Mouse (Mus musculus) brain, adult 2 months (tissue): ENCODE measurements around the gene Pnp.
"Not testable (repeated sequence)": the region's sequence is repeated elsewhere in the genome, so short reads cannot be mapped to it uniquely, and the experiment has no call there.

Source experiments
- DNase-seq: peaks from one replicate; pipeline ENCODE4 v3.0.0; 2011; ENCODE audit warnings: low read depth, low spot score

The Pnp gene

GRCm38 (mm10) chr14:50930754-50931492 is at the start of gene Pnp, which contains the start of gene Pip4p1:
Pnp (plus strand) TSS chr14:50931082.
Pip4p1 (minus strand) TSS chr14:50930856.
- DNase-seq, result peak; percentile 100

DNA sequence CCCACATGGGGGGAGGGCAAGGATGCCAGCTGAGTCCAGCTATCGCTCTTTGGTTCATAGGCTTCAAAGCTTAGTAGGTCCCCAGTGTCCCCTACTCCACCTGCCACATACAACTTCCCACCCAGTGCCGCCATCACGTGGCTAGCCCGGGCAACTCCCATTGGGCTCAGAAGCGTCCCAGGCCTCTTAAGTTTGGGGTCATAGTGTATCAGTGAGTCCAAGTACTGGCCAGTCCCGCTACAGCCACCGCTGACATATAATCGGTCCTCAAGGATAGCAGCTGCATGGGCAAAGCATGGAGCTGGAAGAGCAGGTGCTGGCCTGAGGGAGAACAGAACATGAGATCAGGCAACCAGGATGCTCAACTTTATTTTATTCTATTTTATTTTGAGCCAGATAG is 39.3 kb upstream of the Pnp start:
- DNase-seq, result no peak

GRCm38 (mm10) chr14:50892091-50892490 is 38.8 kb upstream of the Pnp start:
- no peak for DNase-seq

DNA sequence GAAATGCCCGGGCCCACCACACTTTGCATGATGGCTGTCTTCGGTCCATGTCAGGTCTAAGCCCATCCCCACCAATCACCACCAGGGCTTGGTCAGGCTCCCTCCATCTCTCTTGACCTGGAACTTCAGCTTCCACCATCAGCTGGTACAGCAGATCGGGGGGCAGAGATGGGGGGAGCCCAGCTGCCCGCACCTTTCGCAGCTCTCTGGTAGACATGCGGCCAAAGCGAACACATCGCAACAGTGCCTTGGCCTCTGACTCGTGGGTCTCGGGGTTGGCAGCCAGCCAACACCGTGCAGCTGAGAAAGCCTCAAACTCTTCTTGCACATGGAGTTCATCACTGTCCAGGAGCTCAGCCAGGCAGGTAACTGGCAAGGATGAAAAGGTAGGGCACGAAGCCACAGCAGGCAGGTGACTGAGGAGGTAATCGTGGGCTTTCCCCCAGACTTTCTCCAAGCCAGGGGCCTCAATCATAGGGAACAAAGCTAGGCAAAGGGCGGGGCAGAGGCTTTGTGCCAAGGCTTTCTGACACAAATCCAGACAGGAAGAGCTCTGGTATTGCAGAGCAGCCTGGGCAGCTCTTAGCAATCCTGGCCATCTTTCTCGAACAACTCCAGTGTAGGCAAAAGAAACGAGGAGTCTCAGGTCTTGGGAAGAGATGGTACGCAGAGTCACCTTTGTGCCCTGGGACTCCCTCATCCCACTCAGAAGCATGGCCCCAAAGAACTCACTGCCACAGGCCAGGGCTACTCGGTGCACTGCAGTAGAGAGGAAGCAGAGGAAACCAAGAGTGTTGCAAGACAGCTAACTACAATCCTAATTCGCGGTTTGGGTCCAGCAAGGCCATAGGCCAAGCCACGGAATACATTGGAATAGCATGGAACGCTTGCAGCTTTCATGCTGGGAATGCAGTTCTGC is 38.1 kb upstream of the Pnp start:
- peak; percentile 11 for DNase-seq

- peak; percentile 29 for DNase-seq
These were observed 35.5 kb upstream of the Pnp start for GRCm38 (mm10) chr14:50895407-50895806.

GRCm38 (mm10) chr14:50895985-50896746 is 34.7 kb upstream of the Pnp start:
- peak; percentile 95 for DNase-seq

DNA sequence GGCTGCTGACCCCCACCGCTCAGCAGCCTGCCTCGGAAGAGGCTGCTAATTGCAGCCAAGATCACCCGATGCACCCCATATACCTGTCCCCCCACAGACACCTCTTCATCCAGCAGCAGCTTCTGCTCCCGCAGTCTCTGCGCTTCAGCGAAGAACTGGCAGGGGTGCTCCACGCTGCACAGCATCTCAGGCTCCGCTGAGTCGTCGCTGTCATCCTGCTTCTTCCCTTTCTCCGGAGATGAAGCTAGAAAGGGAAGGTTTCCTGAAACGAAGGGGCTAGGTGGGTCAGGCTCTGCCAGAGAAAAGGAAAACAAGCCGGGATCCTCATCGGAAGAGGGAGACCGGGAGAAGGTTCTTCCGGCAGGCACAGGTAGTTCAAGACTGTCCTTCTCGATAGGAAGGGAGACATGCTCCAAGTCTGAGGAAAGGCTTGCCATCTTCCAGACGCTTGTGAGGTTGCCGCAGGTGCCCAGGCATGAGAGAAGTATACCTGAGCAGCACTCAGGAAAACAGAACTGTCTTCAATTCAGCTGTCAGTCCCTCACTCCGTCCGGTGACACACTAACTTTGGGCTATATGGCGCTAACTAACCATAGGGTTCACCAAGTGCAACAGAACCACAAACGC is 34.0 kb upstream of the Pnp start:
- peak; percentile 78 for DNase-seq

GRCm38 (mm10) chr14:50897374-50897765 is 33.5 kb upstream of the Pnp start, which contains the start of gene Klhl33:
Klhl33 (minus strand) TSS chr14:50897507.
- DNase-seq, result peak; percentile 77

DNA sequence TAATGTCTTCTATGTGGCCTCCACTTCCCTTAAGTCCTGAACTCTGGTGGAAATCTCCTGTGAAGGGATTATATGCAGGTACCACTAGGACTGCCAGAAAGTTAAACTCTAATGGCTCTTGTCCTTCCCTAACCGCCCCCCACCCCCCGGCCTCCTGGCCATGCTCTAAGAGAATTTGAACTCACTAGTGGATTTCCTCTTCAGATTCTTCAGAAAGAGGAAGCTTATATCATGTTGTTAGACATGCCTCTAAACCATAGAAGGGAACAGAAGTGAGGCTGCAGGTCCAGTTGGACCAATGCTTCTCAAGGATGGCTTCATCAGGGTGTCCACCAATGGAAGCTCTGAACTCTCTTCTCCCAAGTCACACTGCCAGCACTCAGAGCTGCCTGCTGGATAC is 32.9 kb upstream of the Pnp start:
- DNase-seq, result not testable (repeated sequence)

- DNase-seq, result peak; percentile 82
These were observed 26.7 kb upstream of the Pnp start for GRCm38 (mm10) chr14:50903973-50904827.

DNA sequence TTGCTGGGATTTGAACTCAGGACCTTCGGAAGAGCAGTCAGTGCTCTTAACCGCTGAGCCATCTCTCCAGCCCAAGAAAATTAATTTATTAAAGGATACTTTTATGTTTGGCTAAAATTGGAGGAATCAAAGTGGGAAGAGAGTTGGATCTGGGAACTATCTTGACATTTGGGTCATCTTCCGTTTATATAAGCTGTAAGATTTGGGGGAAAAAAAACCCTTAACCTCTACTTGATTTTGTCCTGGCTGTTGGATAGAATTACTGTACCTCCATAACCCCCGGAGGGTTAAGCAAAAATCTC is 26.1 kb upstream of the Pnp start:
- DNase-seq, result no peak

- DNase-seq, result not testable (repeated sequence)
These were observed 25.6 kb upstream of the Pnp start for GRCm38 (mm10) chr14:50905327-50905726.

- no peak for DNase-seq
These were observed 22.8 kb upstream of the Pnp start for GRCm38 (mm10) chr14:50908126-50908525.

GRCm38 (mm10) chr14:50911356-50911755 is 19.5 kb upstream of the Pnp start:
- DNase-seq, result no peak

- not testable (repeated sequence) for DNase-seq
These were observed 7.4 kb upstream of the Pnp start for GRCm38 (mm10) chr14:50923437-50923836.

- DNase-seq, result peak; percentile 99
These were observed 6.4 kb upstream of the Pnp start, which contains the start of the genes Osgep and Apex1 for GRCm38 (mm10) chr14:50924281-50925064. Osgep (minus strand) TSS chr14:50924893. Apex1 (plus strand) TSS chr14:50924968.

DNA sequence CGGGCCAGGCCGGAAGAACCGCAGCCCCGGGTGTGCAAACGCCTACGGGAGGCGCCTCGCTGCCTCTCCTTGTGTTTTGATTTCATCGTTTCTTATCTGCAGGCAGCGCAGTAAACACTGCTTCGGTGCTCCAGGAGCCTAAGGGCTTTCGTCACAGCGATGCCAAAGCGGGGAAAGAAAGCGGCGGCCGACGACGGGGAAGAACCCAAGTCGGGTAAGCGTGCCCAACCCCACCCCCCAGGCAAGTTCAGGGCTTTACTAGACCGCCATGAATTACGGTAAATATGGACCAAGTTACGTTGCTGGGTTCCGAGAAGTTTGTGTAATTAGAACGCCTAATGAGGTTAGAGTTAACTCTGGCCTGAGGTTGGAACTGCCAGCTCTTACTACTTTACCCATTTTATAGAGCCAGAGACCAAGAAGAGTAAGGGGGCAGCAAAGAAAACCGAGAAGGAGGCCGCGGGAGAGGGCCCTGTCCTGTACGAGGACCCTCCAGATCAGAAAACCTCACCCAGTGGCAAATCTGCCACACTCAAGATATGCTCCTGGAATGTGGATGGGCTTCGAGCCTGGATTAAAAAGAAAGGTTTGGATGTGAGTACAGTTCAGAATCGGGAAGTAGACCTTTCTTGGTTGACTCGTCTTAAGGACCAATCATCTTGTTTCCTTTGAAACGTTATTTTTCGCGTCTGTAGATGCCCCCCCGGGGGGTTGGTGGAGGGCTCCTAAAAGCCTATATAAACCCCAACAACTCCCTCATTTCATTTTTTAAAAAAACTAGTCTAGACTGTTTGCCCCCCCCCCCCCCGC is 5.6 kb upstream of the Pnp start:
- no peak for DNase-seq

DNA sequence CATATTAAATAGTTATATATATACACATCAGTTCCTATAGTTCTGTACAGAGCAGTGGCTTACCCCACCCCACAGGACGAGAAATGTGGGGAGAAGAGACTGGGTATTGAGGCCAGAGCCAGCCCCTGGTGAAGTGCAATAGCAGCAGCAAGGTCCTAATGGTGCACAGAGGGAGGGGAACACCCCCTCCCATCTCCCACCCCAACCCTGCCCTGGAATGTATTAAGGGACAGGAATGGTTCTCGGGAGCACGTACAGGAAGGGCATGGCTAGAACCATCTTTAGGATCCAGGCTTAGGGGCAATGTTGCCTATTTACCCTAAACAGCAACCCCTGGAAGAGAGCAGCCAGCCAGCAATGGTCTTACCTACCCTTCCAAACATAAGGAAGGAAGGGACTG is 3.5 kb upstream of the Pnp start:
- DNase-seq, result no peak

DNA sequence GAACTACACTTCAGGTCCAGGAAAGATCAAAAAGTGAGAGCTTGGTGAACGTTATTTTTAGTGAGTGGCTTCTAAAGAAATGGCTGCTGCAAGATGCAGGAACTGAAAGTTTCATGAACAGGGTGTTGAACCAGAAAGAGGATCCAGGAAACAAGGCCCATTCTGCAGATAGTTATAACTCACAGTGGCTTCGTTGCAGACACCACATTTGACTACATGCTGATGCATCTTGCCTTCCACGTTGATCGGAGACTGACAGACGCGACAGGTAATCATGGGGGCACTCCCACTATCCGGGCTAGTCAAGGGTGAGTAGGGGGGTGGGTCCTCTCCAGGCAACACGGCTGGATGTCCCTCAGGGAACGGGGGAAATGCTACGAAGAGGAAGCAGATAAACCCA is 931 bp upstream of the Pnp start:
- no peak for DNase-seq
